Mouse (Mus musculus): ENCODE measurements around the gene Gkap1.

DNA sequence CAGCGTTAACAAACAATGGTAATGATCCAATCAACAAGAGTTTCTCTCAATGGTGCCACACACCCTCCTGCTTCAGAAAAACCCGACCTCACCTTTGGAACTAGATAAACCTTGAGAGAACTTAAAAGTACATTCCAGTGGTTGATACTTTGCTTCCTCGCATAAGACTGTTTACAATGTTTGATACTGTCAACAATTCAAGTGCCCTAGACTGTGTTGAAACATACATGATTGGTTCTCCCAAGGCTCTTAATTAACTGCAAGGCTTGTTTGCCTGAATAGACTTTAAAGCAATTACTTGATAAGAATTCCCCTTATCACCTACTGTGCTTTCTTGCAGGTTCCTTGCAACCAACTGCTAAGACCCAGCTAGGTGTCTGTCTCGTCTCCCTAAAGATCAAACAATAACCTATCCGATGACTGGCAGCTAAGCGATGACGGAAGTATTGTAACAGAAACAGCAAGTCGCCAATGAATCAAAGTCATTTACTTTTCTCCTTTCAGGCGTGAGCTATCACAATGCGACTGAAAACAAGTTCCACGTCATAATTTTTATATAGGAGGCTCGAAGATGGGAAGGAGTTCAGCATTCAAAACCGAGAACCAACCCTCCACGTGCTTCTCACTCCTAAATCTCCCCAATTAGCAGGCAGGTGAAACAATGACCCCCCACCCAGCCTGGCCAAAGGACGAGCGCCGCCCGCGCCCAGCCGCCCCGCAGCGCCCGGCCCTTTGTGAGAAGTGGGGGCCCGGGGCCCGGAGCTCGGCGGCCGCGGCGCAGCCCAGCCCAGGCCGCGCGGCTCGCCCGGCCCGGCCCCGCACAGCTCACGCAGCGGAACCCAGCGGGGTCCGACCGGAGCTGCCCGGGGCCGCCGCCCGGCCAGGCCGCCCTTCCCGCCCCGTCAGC is 60.9 kb downstream of the Gkap1 start:
- TF ChIP-seq CTCF (IDR thresholded peaks at IDR 0.05; ENCODE audit: control insufficient read depth, insufficient read depth, insufficient replicate concordance, low read depth, low read length) (no peak), POLR2A (IDR thresholded peaks at IDR 0.05; ENCODE audit: control insufficient read depth, low read depth, low read length) (no peak)
